In genomic region chr9:15021156-15021555, GRCm38 (mm10) we compare ENCODE assay signal across 16 mouse cellular contexts. TPM values are rescaled to one million over a fixed set of nuclear protein-coding genes. Genes with fewer than 3 reads are reported as not detected.
DNase-seq lines count a peak whose midpoint lies in the region; TF ChIP-seq lines count a peak whose summit lies in the region.
"Had no signal": no experiment of that assay in that cellular context is flagged by ENCODE, and none has a peak within 500 bp of the region (broad histone marks: within the 10 kb centered on the region; RNA-seq: fewer than 3 reads in every experiment).

No protein-coding gene starts in this region.

- peak; percentile 18 for DNase-seq in adrenal gland, postnatal 14 days
- DNase-seq in adrenal gland, adult 18-20 months (ENCODE audit: low spot score in 2 of 2): no peak
- no peak for DNase-seq in spleen, adult 2 months (ENCODE audit: low read depth in 1 of 2, low spot score in 2 of 2)
- no peak for DNase-seq in spleen, postnatal 14 days (ENCODE audit: low spot score in 2 of 2)
- peak; percentile 64 for DNase-seq in brain, adult 2 months (ENCODE audit: low read depth, low spot score)
- peak; percentile 44 for DNase-seq in naive thymus-derived CD4-positive, alpha-beta T cell, adult 2 months (ENCODE audit: low read depth)
- no peak for DNase-seq in heart, adult 2 months
- no peak for DNase-seq in heart, embryonic 10.5 days (ENCODE audit: low spot score)
- DNase-seq: adrenal gland, postnatal 10 days; cerebellum, postnatal 10 days; gastrocnemius, postnatal 14 days; heart, postnatal 10 days; kidney, adult 18-20 months had no signal

- WGBS in spleen, adult 2 months: 76% methylated on average over 9 of the region's 9 CpGs
- 72% methylated on average over 9 of the region's 9 CpGs for WGBS in heart, adult 2 months
- WGBS in heart, embryonic 10.5 days: 64% methylated on average over 9 of the region's 9 CpGs

- H3K9me3 ChIP-seq in heart, embryonic 10.5 days: no peaks in the 10 kb centered on the region
- H3K9me3 ChIP-seq: hindbrain, embryonic 13.5 days; intestine, embryonic 15.5 days had no signal

- no peaks in the 10 kb centered on the region for H3K79me2 ChIP-seq in heart, adult 2 months (replicated peaks; ENCODE audit: control insufficient read depth, insufficient read depth, low read length)

- TF ChIP-seq POLR2A in spleen, adult 2 months (IDR thresholded peaks at IDR 0.05; ENCODE audit: low read depth, low read length): no peak
- TF ChIP-seq POLR2A in heart, adult 2 months (IDR thresholded peaks at IDR 0.05; ENCODE audit: insufficient read depth, low read depth, low read length): no peak

- H3K4me3 ChIP-seq in spleen, adult 2 months (ENCODE audit: extremely low read depth, insufficient read depth, insufficient read length): no peak overlapping the region
- H3K4me3 ChIP-seq in heart, adult 2 months: no peak overlapping the region
- H3K4me3 ChIP-seq in heart, embryonic 10.5 days: no peak overlapping the region
- H3K4me3 ChIP-seq: embryonic facial prominence, embryonic 10.5 days; hindbrain, embryonic 13.5 days; intestine, embryonic 15.5 days had no signal

- H3K4me1 ChIP-seq in spleen, adult 2 months (ENCODE audit: control insufficient read depth, insufficient read depth, insufficient read length): peaks cover 24% of the 10 kb centered on the region; the same call in 1 of the 2 replicates
- H3K4me1 ChIP-seq in heart, adult 2 months (ENCODE audit: control insufficient read depth, insufficient read depth, low read length): no peaks in the 10 kb centered on the region
- H3K4me1 ChIP-seq in heart, embryonic 10.5 days: peaks cover 3% of the 10 kb centered on the region; the same call in 1 of the 2 replicates
- H3K4me1 ChIP-seq: embryonic facial prominence, embryonic 10.5 days; hindbrain, embryonic 13.5 days; intestine, embryonic 15.5 days had no signal

- H3K9ac ChIP-seq in heart, adult 2 months (ENCODE audit: low read depth, low read length): no peak overlapping the region
- H3K9ac ChIP-seq: hindbrain, embryonic 13.5 days; intestine, embryonic 15.5 days had no signal

- TF ChIP-seq EP300 in heart, adult 2 months (IDR thresholded peaks at IDR 0.05; ENCODE audit: insufficient read depth, low read depth, low read length): no peak

- intact Hi-C loops in heart, adult 2 months (cut with DNase I): no loop called here

- no peaks in the 10 kb centered on the region for H3K27me3 ChIP-seq in spleen, adult 2 months (ENCODE audit: control insufficient read depth, insufficient read depth, low read length)
- H3K27me3 ChIP-seq in heart, adult 2 months (ENCODE audit: control insufficient read depth, insufficient read depth, low read length): no peaks in the 10 kb centered on the region
- H3K27me3 ChIP-seq in heart, embryonic 10.5 days (ENCODE audit: insufficient read depth, poor library complexity, severe bottlenecking): no peaks in the 10 kb centered on the region
- H3K27me3 ChIP-seq: hindbrain, embryonic 13.5 days; intestine, embryonic 15.5 days had no signal

- H3K36me3 ChIP-seq in spleen, adult 2 months (ENCODE audit: control insufficient read depth, insufficient read depth, low read length): peaks cover 2% of the 10 kb centered on the region
- H3K36me3 ChIP-seq in heart, adult 2 months (ENCODE audit: control insufficient read depth, insufficient read depth, low read length): no peaks in the 10 kb centered on the region
- H3K36me3 ChIP-seq in heart, embryonic 10.5 days: peaks cover 14% of the 10 kb centered on the region
- H3K36me3 ChIP-seq: intestine, embryonic 15.5 days had no signal

- TF ChIP-seq CTCF in spleen, adult 2 months (IDR thresholded peaks at IDR 0.05; ENCODE audit: extremely low read depth, insufficient read depth, insufficient read length, insufficient replicate concordance): no peak
- no peak for TF ChIP-seq CTCF in heart, adult 2 months (IDR thresholded peaks at IDR 0.05)

- peak overlapping the region; percentile 29 for H3K27ac ChIP-seq in spleen, adult 2 months (ENCODE audit: insufficient read depth, low read length)
- no peak overlapping the region for H3K27ac ChIP-seq in heart, adult 2 months
- H3K27ac ChIP-seq in heart, embryonic 10.5 days: no peak overlapping the region
- H3K27ac ChIP-seq: embryonic facial prominence, embryonic 10.5 days; hindbrain, embryonic 13.5 days; intestine, embryonic 15.5 days had no signal

RNA-seq across cellular contexts. Expression of gene Panx1, which starts 24.1 kb away (rescaled TPM):
- 9.4 and 12.7 TPM in 2 replicates for total RNA-seq in adrenal gland, postnatal 14 days (2021)
- total RNA-seq in adrenal gland, adult 18-20 months (2021): 1 to 10 TPM; 5.7 to 9.3 TPM
- polyA plus RNA-seq in spleen, adult 2 months (2012; rRNA removed): 52.9 and 69.7 TPM in 2 replicates
- 1 to 10 TPM; 3.8 to 4.5 TPM for total RNA-seq in heart, adult 2 months (2021)
- 5.6 and 6.0 TPM in 2 replicates for polyA plus RNA-seq in heart, adult 2 months (2012; rRNA removed)
- 26.9 and 43.7 TPM in 2 replicates for polyA plus RNA-seq in heart, embryonic 10.5 days (2016; fragmentation: Nextera tagmentation; extraction: Ambion mirVana)

Comparison
In these comparisons a context has a peak if more than half of its experiments do, and no peak if none do; other contexts are left out.
1. DNase-seq: peak in adrenal gland, postnatal 14 days (single experiment), brain, adult 2 months (single experiment) and naive thymus-derived CD4-positive, alpha-beta T cell, adult 2 months (single experiment); none in adrenal gland, adult 18-20 months (0 of 2), spleen, adult 2 months (0 of 2), spleen, postnatal 14 days (0 of 2), heart, adult 2 months (0 of 2) and heart, embryonic 10.5 days (single experiment).